Mouse (Mus musculus): ENCODE measurements around the gene D330020A13Rik. TPM values are rescaled to one million over a fixed set of nuclear protein-coding genes. Genes with fewer than 3 reads are reported as not detected.
A peak's percentile ranks its signal among the peaks of the same experiment; 100 is the strongest.
"Not testable (repeated sequence)": the region's sequence is repeated elsewhere in the genome, so short reads cannot be mapped to it uniquely, and the experiment has no call there.

Gene D330020A13Rik
- polyA plus RNA-seq, 1 experiment from 2014 or later, result 0.29 TPM

- WGBS, result 65% methylated on average over 6 of the region's 6 CpGs
Measured at GRCm38 (mm10) chr6:120264151-120264550, 30.0 kb upstream of the D330020A13Rik start.

GRCm38 (mm10) chr6:120274181-120274580 lies 20.0 kb upstream of the D330020A13Rik start:
- H3K36me3 ChIP-seq, result no peaks in the 10 kb centered on the region
- no peak overlapping the region for H3K9ac ChIP-seq
- no peak overlapping the region for H3K4me2 ChIP-seq
- no peak overlapping the region for H3K27ac ChIP-seq (replicated peaks)
- H3K4me3 ChIP-seq, result no peak overlapping the region
- 84% methylated on average over 8 of the region's 8 CpGs for WGBS
- H3K27me3 ChIP-seq, result no peaks in the 10 kb centered on the region
- no peak for ATAC-seq (ENCODE audit: low read depth)
- no peaks in the 10 kb centered on the region for H3K9me3 ChIP-seq
- H3K4me1 ChIP-seq (replicated peaks), result no peaks in the 10 kb centered on the region

More at GRCm38 (mm10) chr6:120264151-120264550, 30.0 kb upstream of the D330020A13Rik start:
- H3K36me3 ChIP-seq, result no peaks in the 10 kb centered on the region
- no peak overlapping the region for H3K4me2 ChIP-seq
- no peak overlapping the region for H3K27ac ChIP-seq (replicated peaks)
- no peak for ATAC-seq (ENCODE audit: low read depth)
- H3K4me3 ChIP-seq, result no peak overlapping the region
- H3K4me1 ChIP-seq (replicated peaks), result no peaks in the 10 kb centered on the region
- no peak overlapping the region for H3K9ac ChIP-seq
- H3K9me3 ChIP-seq, result no peaks in the 10 kb centered on the region
- H3K27me3 ChIP-seq, result no peaks in the 10 kb centered on the region

GRCm38 (mm10) chr6:120274887-120275286 lies 19.3 kb upstream of the D330020A13Rik start:
- no peak for ATAC-seq (ENCODE audit: low read depth)
- no peaks in the 10 kb centered on the region for H3K4me1 ChIP-seq (replicated peaks)
- H3K4me3 ChIP-seq, result no peak overlapping the region
- no peak overlapping the region for H3K27ac ChIP-seq (replicated peaks)
- H3K9ac ChIP-seq, result no peak overlapping the region
- 53% methylated on average over 4 of the region's 4 CpGs for WGBS
- H3K4me2 ChIP-seq, result no peak overlapping the region
- H3K27me3 ChIP-seq, result no peaks in the 10 kb centered on the region
- no peaks in the 10 kb centered on the region for H3K9me3 ChIP-seq
- H3K36me3 ChIP-seq, result no peaks in the 10 kb centered on the region

- ATAC-seq (ENCODE audit: low read depth), result no peak
- 65% methylated on average over 6 of the region's 6 CpGs for WGBS
- Histone ChIP-seq H3K27me3 (no peaks in the 10 kb centered on the region), H3K9me3 (no peaks in the 10 kb centered on the region), H3K4me3 (no peak overlapping the region), H3K4me2 (no peak overlapping the region), H3K27ac (replicated peaks) (no peak overlapping the region), H3K36me3 (no peaks in the 10 kb centered on the region), H3K4me1 (replicated peaks) (no peaks in the 10 kb centered on the region), H3K9ac (no peak overlapping the region)
Measured at GRCm38 (mm10) chr6:120275301-120275700, 18.9 kb upstream of the D330020A13Rik start.

GRCm38 (mm10) chr6:120276874-120277449 lies 17.2 kb upstream of the D330020A13Rik start:
- no peaks in the 10 kb centered on the region for H3K36me3 ChIP-seq
- no peaks in the 10 kb centered on the region for H3K27me3 ChIP-seq
- no peak overlapping the region for H3K9ac ChIP-seq
- WGBS, result 82% methylated on average over 7 of the region's 7 CpGs
- H3K4me1 ChIP-seq (replicated peaks), result no peaks in the 10 kb centered on the region
- no peak for ATAC-seq (ENCODE audit: low read depth)
- no peaks in the 10 kb centered on the region for H3K9me3 ChIP-seq
- no peak overlapping the region for H3K4me2 ChIP-seq
- H3K4me3 ChIP-seq, result no peak overlapping the region
- no peak overlapping the region for H3K27ac ChIP-seq (replicated peaks)

GRCm38 (mm10) chr6:120287279-120287678 lies 6.9 kb upstream of the D330020A13Rik start:
- H3K9ac ChIP-seq, result no peak overlapping the region
- peaks cover 10% of the 10 kb centered on the region for H3K27me3 ChIP-seq
- no peaks in the 10 kb centered on the region for H3K36me3 ChIP-seq
- no peak overlapping the region for H3K4me2 ChIP-seq
- no peaks in the 10 kb centered on the region for H3K9me3 ChIP-seq
- 89% methylated on average over 9 of the region's 9 CpGs for WGBS
- no peak for ATAC-seq (ENCODE audit: low read depth)
- H3K4me1 ChIP-seq (replicated peaks), result no peaks in the 10 kb centered on the region
- no peak overlapping the region for H3K4me3 ChIP-seq
- no peak overlapping the region for H3K27ac ChIP-seq (replicated peaks)

- Histone ChIP-seq H3K27ac (replicated peaks) (no peak overlapping the region), H3K4me3 (no peak overlapping the region), H3K9ac (no peak overlapping the region), H3K4me2 (no peak overlapping the region), H3K4me1 (replicated peaks) (peaks cover under 1% of the 10 kb centered on the region; the same call in 1 of the 2 replicates), H3K27me3 (peaks cover 23% of the 10 kb centered on the region), H3K36me3 (no peaks in the 10 kb centered on the region), H3K9me3 (no peaks in the 10 kb centered on the region)
- WGBS, result 52% methylated on average over 7 of the region's 7 CpGs
- no peak for ATAC-seq (ENCODE audit: low read depth)
Measured at GRCm38 (mm10) chr6:120288541-120288940, 5.6 kb upstream of the D330020A13Rik start.

GRCm38 (mm10) chr6:120289430-120289829 lies 4.7 kb upstream of the D330020A13Rik start:
- H3K27ac ChIP-seq (replicated peaks), result no peak overlapping the region
- no peak overlapping the region for H3K4me3 ChIP-seq
- H3K36me3 ChIP-seq, result no peaks in the 10 kb centered on the region
- ATAC-seq (ENCODE audit: low read depth), result no peak
- peaks cover 6% of the 10 kb centered on the region for H3K4me1 ChIP-seq (replicated peaks)
- no peaks in the 10 kb centered on the region for H3K9me3 ChIP-seq
- 89% methylated on average over 4 of the region's 4 CpGs for WGBS
- H3K27me3 ChIP-seq, result peaks cover 31% of the 10 kb centered on the region
- H3K9ac ChIP-seq, result no peak overlapping the region
- no peak overlapping the region for H3K4me2 ChIP-seq

- no peak overlapping the region for H3K4me3 ChIP-seq
- no peak for ATAC-seq (ENCODE audit: low read depth)
- no peak overlapping the region for H3K27ac ChIP-seq (replicated peaks)
- peaks cover 12% of the 10 kb centered on the region for H3K4me1 ChIP-seq (replicated peaks)
- no peak overlapping the region for H3K4me2 ChIP-seq
- H3K27me3 ChIP-seq, result peaks cover 51% of the 10 kb centered on the region
- H3K9ac ChIP-seq, result no peak overlapping the region
- 93% methylated on average over 7 of the region's 7 CpGs for WGBS
- no peaks in the 10 kb centered on the region for H3K9me3 ChIP-seq
- no peaks in the 10 kb centered on the region for H3K36me3 ChIP-seq
Measured at GRCm38 (mm10) chr6:120291396-120292009, 2.7 kb upstream of the D330020A13Rik start.

GRCm38 (mm10) chr6:120294785-120295133 lies 595 bp downstream of the D330020A13Rik start:
- H3K9me3 ChIP-seq, result no peaks in the 10 kb centered on the region

GRCm38 (mm10) chr6:120296589-120296988 lies 2.4 kb downstream of the D330020A13Rik start:
- H3K4me2 ChIP-seq, result not testable (repeated sequence)

More at GRCm38 (mm10) chr6:120294785-120295133, 595 bp downstream of the D330020A13Rik start:
- Histone ChIP-seq H3K9ac (peak overlapping the region; percentile 73), H3K27ac (replicated peaks) (no peak overlapping the region), H3K36me3 (no peaks in the 10 kb centered on the region), H3K4me3 (peak overlapping the region; percentile 66), H3K27me3 (peaks cover 51% of the 10 kb centered on the region), H3K4me2 (peak overlapping the region; percentile 99), H3K4me1 (replicated peaks) (peaks cover 12% of the 10 kb centered on the region)
- under 1% methylated on average over 16 of the region's 16 CpGs for WGBS
- ATAC-seq (ENCODE audit: low read depth), result peak; percentile 52; the same call in 1 of the 2 replicates

GRCm38 (mm10) chr6:120301137-120301536 lies 7.0 kb downstream of the D330020A13Rik start:
- WGBS, result 29% methylated on average over 6 of the region's 6 CpGs
- Histone ChIP-seq H3K36me3 (no peaks in the 10 kb centered on the region), H3K9ac (no peak overlapping the region), H3K4me1 (replicated peaks) (0 out of 2 replicates have a peak, but pooled peaks cover 7% of the 10 kb centered on the region), H3K4me2 (no peak overlapping the region), H3K9me3 (no peaks in the 10 kb centered on the region), H3K27ac (replicated peaks) (no peak overlapping the region), H3K4me3 (no peak overlapping the region), H3K27me3 (peaks cover 2% of the 10 kb centered on the region)
- no peak for ATAC-seq (ENCODE audit: low read depth)

More at GRCm38 (mm10) chr6:120296589-120296988, 2.4 kb downstream of the D330020A13Rik start:
- not testable (repeated sequence) for H3K27ac ChIP-seq (replicated peaks); H3K9ac ChIP-seq; H3K4me3 ChIP-seq; ATAC-seq (ENCODE audit: low read depth); H3K9me3 ChIP-seq; H3K36me3 ChIP-seq
- Histone ChIP-seq H3K4me1 (replicated peaks) (peaks cover 12% of the 10 kb centered on the region), H3K27me3 (peaks cover 47% of the 10 kb centered on the region)
- WGBS, result 96% methylated on average over 2 of the region's 2 CpGs

Measured in neural tube, embryonic 13.5 days (tissue).